Mouse (Mus musculus): Measurements from ENCODE around the gene Ube2cbp. TPM values are rescaled to one million over a fixed set of nuclear protein-coding genes. Genes with fewer than 3 reads are reported as not detected.

Gene Ube2cbp
- total and polyA plus RNA-seq, 3 experiments: 3.3 to 6.4 (median 5.5) TPM

DNA sequence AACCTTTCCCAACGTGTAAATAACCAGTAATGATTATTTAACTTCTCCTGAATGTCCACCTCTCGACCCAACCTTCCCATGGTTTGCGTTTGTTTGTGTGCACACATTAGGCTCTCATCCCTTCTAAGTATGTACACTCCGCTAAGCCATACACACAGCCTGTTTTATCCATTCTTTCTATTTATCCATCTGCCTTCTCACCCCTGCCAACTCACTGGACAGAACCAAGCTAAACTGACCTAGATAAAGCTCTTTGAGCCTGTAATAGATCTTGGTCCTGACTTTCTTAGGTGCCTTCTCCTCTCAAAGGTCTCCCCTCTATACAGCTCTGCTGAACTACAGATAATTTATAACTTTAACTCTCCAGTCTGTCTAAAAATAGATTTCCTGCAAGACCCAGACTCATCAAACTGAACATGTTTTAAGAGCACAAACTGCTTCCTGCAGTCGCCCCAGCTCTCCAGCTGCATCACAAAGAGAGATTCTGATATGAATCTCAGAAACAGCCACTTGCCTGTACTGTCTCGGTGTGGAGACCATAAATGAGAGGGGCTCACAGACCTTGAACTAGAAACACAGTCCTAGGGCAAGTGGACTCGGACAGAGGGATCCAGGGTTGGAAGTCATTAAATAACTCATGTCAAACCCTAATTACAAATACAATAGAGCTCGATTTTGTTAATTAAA is 71.0 kb downstream of the Ube2cbp start:
- dilution Hi-C loops (cut with MboI; ENCODE audit: extremely low pct_ligation_motif_present, extremely low pct_unique_long_range_greater_than_20kb, low sequenced_read_pairs) (no loop called here), in situ Hi-C loops (cut with MboI; ENCODE audit: low pct_ligation_motif_present, low pct_unique_long_range_greater_than_20kb, low sequenced_read_pairs) (no loop called here)
- H3K27ac ChIP-seq (ENCODE audit: insufficient read depth, low read depth): no peak overlapping the region
- DNase-seq (ENCODE audit: extremely low read depth): no peak
- H3K36me3 ChIP-seq (replicated peaks in 1 of 2; ENCODE audit: control insufficient read depth in 1 of 2, insufficient read depth in 1 of 2, low read length in 1 of 2): no peaks in the 10 kb centered on the region
- H3K9ac ChIP-seq (ENCODE audit: insufficient read depth, low read depth): no peak overlapping the region
- H3K79me2 ChIP-seq (replicated peaks; ENCODE audit: control insufficient read depth, extremely low read depth, insufficient read depth, poor library complexity, severe bottlenecking): no peaks in the 10 kb centered on the region
- TF ChIP-seq MXI1 (IDR thresholded peaks at IDR 0.05; ENCODE audit: low read depth, low read length): no peak
- no peak for TF ChIP-seq ZC3H11A (IDR thresholded peaks at IDR 0.05; ENCODE audit: low read depth, low read length)
- no peak for TF ChIP-seq BHLHE40 (IDR thresholded peaks at IDR 0.05; ENCODE audit: low read depth, low read length)
- TF ChIP-seq IRF4 (IDR thresholded peaks at IDR 0.05; ENCODE audit: low read depth, low read length): no peak
- TF ChIP-seq JUND (conservative IDR thresholded peaks at IDR 0.05; ENCODE audit: low read depth, low read length): no peak
- TF ChIP-seq CHD1 (IDR thresholded peaks at IDR 0.05; ENCODE audit: low read depth, low read length): no peak
- TF ChIP-seq POLR2A (IDR thresholded peaks at IDR 0.05; ENCODE audit: low read depth, low read length): no peak
- TF ChIP-seq NRF1 (IDR thresholded peaks at IDR 0.05; ENCODE audit: low read depth, low read length): no peak
- TF ChIP-seq ZKSCAN1 (IDR thresholded peaks at IDR 0.05; ENCODE audit: borderline replicate concordance, low read depth, low read length): no peak
- TF ChIP-seq ETS1 (conservative IDR thresholded peaks at IDR 0.05; ENCODE audit: low read depth, low read length): no peak
- no peak for TF ChIP-seq CHD2 (IDR thresholded peaks at IDR 0.05; ENCODE audit: low read length)
- TF ChIP-seq TBP (conservative IDR thresholded peaks at IDR 0.05; ENCODE audit: low read depth, low read length): no peak
- TF ChIP-seq EP300 (IDR thresholded peaks at IDR 0.05; ENCODE audit: low read length): no peak
- no peaks in the 10 kb centered on the region for H3K4me1 ChIP-seq (ENCODE audit: control insufficient read depth in 1 of 2, insufficient read depth in 2 of 2)
- H3K9me3 ChIP-seq (replicated peaks; ENCODE audit: low read length): no peaks in the 10 kb centered on the region
- H3K4me3 ChIP-seq (replicated peaks in 1 of 3; ENCODE audit: low read depth in 2 of 3, low read length in 2 of 3, poor library complexity in 1 of 3): no peak overlapping the region
- no peak overlapping the region for H3K4me2 ChIP-seq (ENCODE audit: insufficient read depth, low read depth, poor library complexity, severe bottlenecking)
- H3K27me3 ChIP-seq (replicated peaks): no peaks in the 10 kb centered on the region

DNA sequence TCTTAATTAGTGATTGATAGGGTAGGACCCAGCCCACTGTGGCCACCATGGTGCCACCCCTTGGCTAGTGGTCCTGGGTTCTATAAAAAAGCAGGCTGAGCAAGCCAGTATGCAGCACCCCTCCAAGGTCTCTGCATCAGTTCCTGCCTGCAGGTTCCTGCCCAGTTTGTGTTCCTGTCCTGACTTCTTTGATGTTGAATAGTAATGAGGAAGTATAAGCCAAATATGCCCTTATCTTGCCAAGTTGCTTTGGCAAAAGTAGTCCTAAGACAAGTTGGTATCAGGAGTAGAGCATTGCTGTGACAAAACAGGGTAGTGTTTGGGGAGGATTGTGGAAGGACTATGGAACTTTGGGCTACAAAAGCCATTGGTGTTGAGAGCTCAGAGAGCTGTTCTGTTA is 73.3 kb downstream of the Ube2cbp start:
- TF ChIP-seq ZKSCAN1 (IDR thresholded peaks at IDR 0.05; ENCODE audit: borderline replicate concordance, low read depth, low read length) (no peak), ETS1 (conservative IDR thresholded peaks at IDR 0.05; ENCODE audit: low read depth, low read length) (no peak), IRF4 (IDR thresholded peaks at IDR 0.05; ENCODE audit: low read depth, low read length) (no peak), GABPA (IDR thresholded peaks at IDR 0.05; ENCODE audit: insufficient replicate concordance, low read depth, low read length) (no peak), RCOR1 (conservative IDR thresholded peaks at IDR 0.05; ENCODE audit: low read depth, low read length) (no peak)
- no peak overlapping the region for H3K27ac ChIP-seq (ENCODE audit: insufficient read depth, low read depth)
- H3K9ac ChIP-seq (ENCODE audit: insufficient read depth, low read depth): no peak overlapping the region
- H3K9me3 ChIP-seq (replicated peaks; ENCODE audit: low read length): no peaks in the 10 kb centered on the region
- no peaks in the 10 kb centered on the region for H3K4me1 ChIP-seq (ENCODE audit: control insufficient read depth in 1 of 2, insufficient read depth in 2 of 2)
- no peaks in the 10 kb centered on the region for H3K36me3 ChIP-seq (replicated peaks in 1 of 2; ENCODE audit: control insufficient read depth in 1 of 2, insufficient read depth in 1 of 2, low read length in 1 of 2)
- H3K4me2 ChIP-seq (ENCODE audit: insufficient read depth, low read depth, poor library complexity, severe bottlenecking): no peak overlapping the region
- no peak for DNase-seq (ENCODE audit: extremely low read depth)
- in situ Hi-C loops (cut with MboI; ENCODE audit: low pct_ligation_motif_present, low pct_unique_long_range_greater_than_20kb, low sequenced_read_pairs) (no loop called here), dilution Hi-C loops (cut with MboI; ENCODE audit: extremely low pct_ligation_motif_present, extremely low pct_unique_long_range_greater_than_20kb, low sequenced_read_pairs) (no loop called here)
- no peaks in the 10 kb centered on the region for H3K79me2 ChIP-seq (replicated peaks; ENCODE audit: control insufficient read depth, extremely low read depth, insufficient read depth, poor library complexity, severe bottlenecking)
- H3K4me3 ChIP-seq (replicated peaks in 1 of 3; ENCODE audit: low read depth in 2 of 3, low read length in 2 of 3, poor library complexity in 1 of 3): no peak overlapping the region
- H3K27me3 ChIP-seq (replicated peaks): no peaks in the 10 kb centered on the region

Data from CH12.LX (cell line).